Mouse (Mus musculus) cerebellum, postnatal 25 days (tissue): ENCODE results near the gene Syce2.

Experiments
- DNase-seq, 2 experiments: peaks; one replicate each; pipeline ENCODE4 v3.0.0; 2021; ENCODE audit warnings: mixed read lengths in 2 of 2

The Syce2 gene

GRCm38 (mm10) chr8:84902920-84903661 is 31.2 kb downstream of the Syce2 start:
- DNase-seq: peak; percentile 99

DNA sequence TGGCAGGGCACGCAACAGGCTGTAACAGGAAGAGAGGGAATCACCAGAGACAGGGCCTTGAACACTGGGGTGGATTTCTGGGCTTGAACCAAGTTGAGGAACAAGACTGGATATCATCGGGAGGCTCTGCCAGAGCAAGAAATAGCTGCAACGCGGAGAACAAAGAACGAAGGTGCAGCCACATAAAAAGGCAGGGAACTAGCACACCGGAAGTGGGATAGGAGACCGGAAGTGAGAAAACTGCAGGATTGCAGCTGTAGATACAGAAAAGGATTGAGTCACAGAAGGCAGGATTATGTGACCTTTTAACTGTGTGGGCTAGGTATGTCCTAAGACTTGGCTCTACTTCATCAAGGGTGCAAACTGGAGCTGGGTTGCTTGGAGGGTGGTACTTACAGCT is 32.4 kb downstream of the Syce2 start:
- no peak for DNase-seq

GRCm38 (mm10) chr8:84907037-84907436 is 35.1 kb downstream of the Syce2 start:
- DNase-seq: no peak

- DNase-seq: no peak
Observed at GRCm38 (mm10) chr8:84907493-84907892, 35.6 kb downstream of the Syce2 start.

DNA sequence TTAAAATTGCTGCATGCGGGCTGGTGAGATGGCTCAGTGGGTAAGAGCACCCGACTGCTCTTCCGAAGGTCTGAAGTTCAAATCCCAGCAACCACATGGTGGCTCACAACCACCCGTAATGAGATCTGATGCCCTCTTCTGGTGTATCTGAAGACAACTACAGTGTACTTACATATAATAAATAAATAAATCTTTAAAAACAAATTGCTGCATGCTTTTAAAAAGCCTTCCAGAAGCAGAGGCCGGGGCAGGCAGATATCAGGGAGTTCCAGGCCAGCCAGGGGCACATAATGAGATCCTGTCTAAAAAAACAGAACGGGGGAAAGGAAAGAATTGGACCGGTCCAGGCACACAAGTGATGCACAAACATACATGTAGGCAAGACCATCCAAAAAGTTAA is 36.1 kb downstream of the Syce2 start:
- DNase-seq: peak in 1 of 2 experiments; percentile 21

DNA sequence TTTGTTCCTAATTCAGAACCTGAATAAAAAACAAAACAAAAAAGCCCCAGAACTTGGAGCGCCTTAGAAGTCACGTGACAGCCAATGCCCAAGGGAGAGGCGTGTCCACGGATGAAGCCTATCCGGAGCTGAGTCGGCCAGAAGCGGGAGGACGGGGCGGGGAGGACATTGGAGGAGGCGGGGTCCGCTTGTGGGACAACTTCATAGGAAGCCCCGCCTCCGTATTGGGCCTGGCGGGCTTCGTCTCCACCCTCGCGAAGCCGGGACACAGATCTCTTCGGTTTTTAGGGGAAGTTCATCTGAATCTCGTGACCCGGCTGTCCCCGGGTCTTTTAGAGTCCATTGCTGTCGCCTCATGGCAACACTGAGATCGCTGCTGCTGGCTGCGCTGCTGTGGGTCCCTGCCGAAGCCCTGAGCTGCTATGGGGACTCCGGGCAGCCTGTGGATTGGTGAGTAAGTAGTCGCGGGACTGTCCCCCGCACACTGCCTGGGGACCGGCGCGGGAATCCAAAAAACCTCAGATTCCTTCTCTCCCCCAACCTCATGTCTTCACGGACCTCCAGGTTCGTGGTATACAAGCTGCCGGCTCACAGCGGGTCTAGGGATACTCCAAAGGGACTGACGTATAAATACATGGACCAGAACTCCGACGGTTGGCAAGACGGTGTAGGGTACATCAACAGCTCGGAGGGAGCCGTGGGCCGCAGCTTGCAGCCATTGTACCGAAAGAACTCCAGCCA is 36.7 kb downstream of the Syce2 start, which contains the start of gene Dnase2a:
Gene Dnase2a, plus strand, starts transcription at position 140 of the 741 bp plus-strand sequence.
- DNase-seq: peak; percentile 79 to 86

- peak in 1 of 2 experiments; percentile 33 for DNase-seq
Observed at GRCm38 (mm10) chr8:84909162-84909767, 37.4 kb downstream of the Syce2 start.

DNA sequence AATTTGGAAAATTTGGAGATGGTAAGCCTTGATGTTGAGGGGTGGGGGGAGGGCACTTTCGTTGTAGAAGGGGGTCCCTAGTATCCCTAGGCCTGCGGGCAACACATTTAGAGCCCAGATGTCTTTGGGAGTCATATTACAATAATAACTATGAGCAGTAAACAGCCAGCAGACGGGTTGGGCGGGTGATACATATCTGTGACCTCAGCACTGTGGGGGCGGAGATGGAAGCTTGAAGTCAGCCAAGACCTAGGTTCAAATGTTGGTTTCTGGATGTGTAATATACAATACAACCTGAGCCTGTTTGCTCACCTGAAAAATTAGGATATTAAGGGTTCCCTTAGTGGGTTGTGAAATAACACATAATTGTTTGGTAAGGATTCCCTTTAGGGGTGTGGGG is 38.0 kb downstream of the Syce2 start:
- peak in 1 of 2 experiments; percentile 24 for DNase-seq

DNA sequence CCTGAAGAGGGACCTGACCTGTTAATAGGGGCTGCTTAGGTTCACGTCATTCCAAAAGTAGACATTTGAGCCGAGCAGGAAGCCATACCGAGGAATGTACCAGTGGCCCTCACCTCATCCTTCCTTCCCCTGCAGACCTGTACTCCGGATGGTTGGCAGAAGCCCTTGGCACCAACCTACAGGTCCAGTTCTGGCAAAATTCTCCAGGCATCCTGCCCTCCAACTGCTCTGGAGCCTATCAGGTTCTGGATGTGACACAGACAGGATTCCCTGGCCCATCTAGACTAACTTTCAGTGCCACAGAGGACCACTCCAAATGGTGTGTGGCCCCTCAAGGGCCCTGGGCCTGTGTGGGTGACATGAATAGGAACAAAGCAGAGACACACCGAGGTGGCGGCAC is 38.6 kb downstream of the Syce2 start:
- DNase-seq: peak; percentile 81 to 82

- DNase-seq: no peak
Observed at GRCm38 (mm10) chr8:84911854-84912253, 39.9 kb downstream of the Syce2 start.

DNA sequence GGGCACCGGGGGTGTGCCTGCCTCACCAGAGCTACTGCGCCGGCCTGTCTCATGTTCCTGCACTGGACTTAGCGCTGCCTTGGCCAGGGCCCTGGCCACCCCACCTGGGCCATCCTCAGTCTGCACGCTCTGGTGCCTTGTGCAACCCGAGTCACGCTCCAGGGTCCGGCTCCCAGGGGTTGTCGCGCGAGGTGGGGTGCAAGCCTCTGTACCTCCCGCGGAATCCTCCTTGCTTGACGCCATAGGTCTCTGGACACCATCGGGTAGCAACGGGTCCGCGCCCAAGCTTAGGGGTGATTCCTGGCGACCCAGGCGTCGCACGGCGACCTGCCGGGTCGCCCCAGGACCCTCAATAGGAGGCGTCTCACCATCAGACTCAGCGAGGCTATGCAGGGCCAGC is 40.5 kb downstream of the Syce2 start:
- peak in 1 of 2 experiments; percentile 51 for DNase-seq

DNA sequence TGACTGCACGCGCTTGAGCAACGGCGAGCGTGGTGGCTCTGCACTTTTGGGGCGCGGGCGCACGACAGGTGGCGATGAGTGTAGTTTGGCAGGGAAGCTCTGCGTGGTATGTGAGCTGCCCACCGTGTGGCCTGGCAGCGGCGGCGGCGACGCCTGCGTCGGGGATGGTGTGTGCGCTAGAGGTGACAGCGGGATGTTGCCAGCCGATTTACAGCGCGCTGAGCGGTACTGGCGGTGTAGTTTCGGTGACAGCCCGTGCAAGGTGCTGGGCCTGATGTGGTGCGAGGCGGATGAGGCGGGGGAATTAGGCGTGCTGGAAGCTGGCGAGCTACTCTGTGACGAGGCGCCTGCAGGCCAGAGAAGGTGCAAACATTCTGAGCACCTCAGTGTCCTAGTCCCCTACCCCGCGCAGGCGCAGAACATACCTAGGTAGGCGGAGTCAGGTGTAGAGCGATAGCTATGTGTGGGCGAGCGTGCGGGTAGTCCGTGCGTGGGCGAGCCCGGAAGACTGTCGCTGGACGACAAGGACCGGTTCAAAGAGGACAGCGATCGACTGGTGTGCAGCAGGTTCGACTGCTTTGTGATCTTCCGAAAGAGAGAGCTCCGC is 41.1 kb downstream of the Syce2 start:
- peak; percentile 91 to 93 for DNase-seq

GRCm38 (mm10) chr8:84913502-84913900 is 41.6 kb downstream of the Syce2 start:
- DNase-seq: peak in 1 of 2 experiments; percentile 21

- DNase-seq: peak; percentile 50 to 74
Observed at GRCm38 (mm10) chr8:84913960-84914359, 42.0 kb downstream of the Syce2 start.

DNA sequence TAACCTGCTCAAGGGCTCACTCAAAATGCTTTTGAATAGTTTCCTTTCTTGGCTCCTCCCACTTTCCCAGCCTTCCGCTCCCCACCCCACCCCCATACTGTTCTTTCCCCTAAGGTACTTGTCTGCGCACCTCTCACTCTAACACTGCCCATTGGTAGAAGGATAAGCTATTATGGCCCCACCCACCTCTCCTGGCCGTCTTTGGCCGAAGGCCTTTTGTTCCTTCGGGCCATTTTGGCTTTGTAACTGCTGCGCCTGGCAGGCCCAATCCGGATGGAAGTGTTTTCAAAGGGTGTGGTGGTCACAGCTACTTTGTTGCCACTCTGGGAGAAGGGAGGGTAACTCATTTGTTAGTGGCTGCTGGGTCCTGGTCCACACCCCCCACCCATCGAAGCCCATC is 43.4 kb downstream of the Syce2 start:
- peak in 1 of 2 experiments; percentile 7 for DNase-seq

DNA sequence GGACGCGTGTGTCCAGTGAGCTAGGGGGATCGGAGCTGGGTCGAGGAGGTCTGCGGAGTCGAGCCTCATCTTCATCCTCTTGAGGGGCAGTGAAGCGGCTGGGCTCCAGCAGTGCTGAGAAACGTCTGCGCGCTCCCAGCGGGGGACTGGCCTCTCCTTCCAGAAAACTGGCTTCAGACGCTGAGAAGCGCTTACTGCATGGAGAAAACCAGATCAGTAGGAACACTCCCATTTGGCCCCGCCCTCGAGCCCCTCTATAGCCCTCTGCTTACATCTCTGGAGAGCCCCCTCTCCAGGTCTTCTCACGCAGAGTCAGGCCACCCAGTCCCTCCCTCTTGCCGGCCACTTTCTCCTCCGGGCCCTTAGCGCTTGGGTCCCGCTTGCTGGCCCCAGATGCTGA is 45.9 kb downstream of the Syce2 start:
- peak in 1 of 2 experiments; percentile 49 for DNase-seq

GRCm38 (mm10) chr8:84918646-84919045 is 46.7 kb downstream of the Syce2 start:
- DNase-seq: no peak

DNA sequence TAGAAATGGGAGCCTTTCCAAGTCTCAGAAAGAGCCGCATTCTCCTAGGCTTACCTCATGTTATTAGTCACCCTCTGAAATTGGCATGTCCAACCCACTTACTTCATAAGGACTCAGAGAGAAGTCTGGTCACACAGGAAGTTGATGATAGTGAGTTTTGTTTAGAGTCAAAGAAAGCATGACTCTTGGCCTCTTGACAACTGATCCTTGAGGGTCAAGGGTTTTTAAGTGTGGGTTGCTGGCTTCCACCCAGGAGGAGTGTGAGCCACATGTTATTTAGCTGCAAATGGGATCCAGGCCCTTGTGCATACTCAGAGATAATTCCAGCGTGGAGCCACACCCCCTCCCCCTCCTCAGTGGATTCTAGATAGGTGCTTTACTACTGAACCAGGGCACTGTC is 49.7 kb downstream of the Syce2 start:
- DNase-seq: no peak

- no peak for DNase-seq
Observed at GRCm38 (mm10) chr8:84925557-84925956, 53.6 kb downstream of the Syce2 start.

GRCm38 (mm10) chr8:84927513-84927912 is 55.6 kb downstream of the Syce2 start:
- no peak for DNase-seq

DNA sequence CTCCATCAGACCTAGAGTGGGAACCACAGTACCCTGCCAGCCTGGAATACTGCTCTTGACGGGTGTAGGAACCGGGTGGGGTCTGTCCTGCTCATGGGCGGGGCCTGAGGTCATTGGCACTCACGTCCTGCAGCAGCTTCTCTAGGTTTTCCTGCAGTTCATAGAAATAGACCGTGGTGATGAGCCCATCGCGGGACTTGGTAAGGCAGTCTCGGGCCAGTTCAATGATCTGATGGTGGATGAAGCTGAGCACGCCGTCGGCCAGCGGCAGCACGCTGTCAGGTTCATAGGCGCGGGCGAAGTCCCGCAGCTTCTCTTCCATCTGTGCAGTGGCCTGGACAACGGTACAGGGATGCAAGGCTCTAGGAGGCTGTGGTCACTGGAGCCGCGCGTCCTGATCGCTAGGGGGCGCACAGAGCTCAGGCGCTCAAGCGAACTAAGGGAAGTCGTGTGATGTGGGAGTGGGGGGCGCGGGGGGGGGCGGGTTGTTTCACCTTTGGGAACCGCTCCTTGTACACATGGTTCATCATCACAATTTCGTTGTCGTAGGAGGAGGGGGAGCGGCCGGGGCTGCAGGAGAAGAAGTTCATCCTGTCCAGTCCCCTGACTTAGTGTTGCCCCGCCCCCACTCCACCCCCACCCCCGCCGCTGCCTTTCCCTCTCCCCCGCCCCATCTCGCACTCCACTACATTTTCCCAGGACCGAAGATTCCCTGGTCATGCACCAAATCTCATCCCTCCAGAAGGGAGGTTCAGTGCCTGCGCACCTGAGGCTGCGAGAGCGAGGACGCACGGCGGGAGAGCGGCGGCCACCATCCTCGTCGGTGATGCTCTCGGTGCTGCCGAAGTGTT is 56.8 kb downstream of the Syce2 start:
- DNase-seq: peak; percentile 85 to 92

DNA sequence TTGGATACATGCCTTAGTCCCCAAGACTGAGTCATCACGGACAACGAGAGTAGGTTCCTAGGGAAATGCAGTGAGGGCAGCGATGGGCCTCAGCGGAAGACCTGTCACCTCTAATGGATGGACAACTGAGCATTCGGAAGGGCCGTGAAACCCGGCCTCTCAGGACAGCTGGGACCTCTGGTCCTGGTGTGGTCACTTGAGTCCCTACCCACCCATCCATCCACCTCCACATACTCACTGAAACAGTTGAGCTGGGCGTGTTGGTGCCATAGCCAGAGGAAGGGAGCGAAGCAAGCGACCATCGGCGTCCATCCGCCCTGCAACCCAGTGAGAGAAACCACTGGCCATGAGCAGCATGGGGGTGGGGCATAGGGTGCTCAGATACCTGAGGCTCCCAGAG is 58.7 kb downstream of the Syce2 start:
- no peak for DNase-seq
